Mouse (Mus musculus) megakaryocyte, embryonic 14.5 days (primary cell): Measurements from ENCODE around the gene Pramel3.
"Not testable (repeated sequence)": the region's sequence is repeated elsewhere in the genome, so short reads cannot be mapped to it uniquely, and the experiment has no call there.

Experiments
- FLI1 ChIP-seq: IDR thresholded peaks from 2 replicates; pipeline ENCODE4 v1.6.1; 2012; ENCODE audit warnings: low read length, inconsistent platforms, mixed read lengths
- GATA1 ChIP-seq: IDR thresholded peaks from 3 replicates; pipeline ENCODE4 v1.6.1; 2012; ENCODE audit warnings: mixed read lengths, low read length, inconsistent platforms, borderline replicate concordance

- not testable (repeated sequence) for TF ChIP-seq GATA1, FLI1
Observed at GRCm38 (mm10) chrX:135302007-135302406, at the start of gene Pramel3.
